Mouse (Mus musculus) left cerebral cortex, postnatal 10 days (tissue): ENCODE measurements around the gene Trp53bp1. TPM values are rescaled to one million over a fixed set of nuclear protein-coding genes. Genes with fewer than 3 reads are reported as not detected.

ENCODE experiments used
- DNase-seq, 2 experiments: peaks; one replicate each; pipeline ENCODE4 v3.0.0; 2021 to 2022; ENCODE audit warnings: low spot score in 2 of 2, mixed read lengths in 1 of 2; ENCODE audit errors: extremely low spot score in 1 of 2
- intact Hi-C: fragments of 180-260 bp; cut with DNase I; formaldehyde crosslinking; loops from one replicate; pipeline ENCODE4 v1.15.1; 2025
- total RNA-seq, 2 experiments: library from RNA; stranded (reverse); gene quantifications; 2 replicates each; pipeline ENCODE4 v1.2.3; 2021

Gene Trp53bp1
- 100 to 1,000 TPM; 173 to 183 TPM for total RNA-seq

- intact Hi-C loops, result no loop called here
- peak; percentile 96 for DNase-seq
Observed at GRCm38 (mm10) chr2:121271236-121271927, at the start of gene Trp53bp1. Gene Trp53bp1, minus strand, starts transcription at chr2:121271407.

GRCm38 (mm10) chr2:121316278-121316677, 45.1 kb upstream of the Trp53bp1 start:
- intact Hi-C loops, result no loop called here
- DNase-seq, result no peak

- DNase-seq, result peak in 1 of 2 experiments; percentile 59
Observed at GRCm38 (mm10) chr2:121308997-121309416, 37.8 kb upstream of the Trp53bp1 start.

GRCm38 (mm10) chr2:121300036-121300435, 28.8 kb upstream of the Trp53bp1 start:
- DNase-seq, result no peak
- intact Hi-C loops, result no loop called here

More at GRCm38 (mm10) chr2:121308997-121309416, 37.8 kb upstream of the Trp53bp1 start:
- intact Hi-C loops, result no loop called here

GRCm38 (mm10) chr2:121299471-121299870, 28.3 kb upstream of the Trp53bp1 start:
- DNase-seq, result no peak
- intact Hi-C loops, result loop anchor here (5.0 kb wide), 1 partner anchor 102 kb away; no protein-coding TSS in a partner anchor

GRCm38 (mm10) chr2:121298131-121298530, 26.9 kb upstream of the Trp53bp1 start:
- intact Hi-C loops, result loop anchor here (5.0 kb wide), 1 partner anchor 101 kb away; no protein-coding TSS in a partner anchor
- no peak for DNase-seq

GRCm38 (mm10) chr2:121297701-121298100, 26.5 kb upstream of the Trp53bp1 start:
- DNase-seq, result no peak
- intact Hi-C loops, result loop anchor here (5.0 kb wide), 1 partner anchor 100 kb away; no protein-coding TSS in a partner anchor

GRCm38 (mm10) chr2:121296754-121297231, 25.6 kb upstream of the Trp53bp1 start:
- intact Hi-C loops, result loop anchor here (5.0 kb wide), 1 partner anchor 99 kb away; no protein-coding TSS in a partner anchor
- DNase-seq, result no peak

GRCm38 (mm10) chr2:121295608-121296571, 24.7 kb upstream of the Trp53bp1 start:
- peak; percentile 48 to 66 for DNase-seq
- intact Hi-C loops, result loop anchor here (5.0 kb wide), 1 partner anchor 99 kb away; no protein-coding TSS in a partner anchor

GRCm38 (mm10) chr2:121294753-121295607, 23.8 kb upstream of the Trp53bp1 start:
- intact Hi-C loops, result loop anchor here (5.0 kb wide), 1 partner anchor 98 kb away; no protein-coding TSS in a partner anchor
- peak; percentile 77 to 88 for DNase-seq

GRCm38 (mm10) chr2:121294182-121294581, 23.0 kb upstream of the Trp53bp1 start:
- intact Hi-C loops, result no loop called here
- peak; percentile 5 to 73 for DNase-seq

- no peak for DNase-seq
- intact Hi-C loops, result no loop called here
Observed at GRCm38 (mm10) chr2:121292316-121293013, 21.3 kb upstream of the Trp53bp1 start.

GRCm38 (mm10) chr2:121289730-121290540, 18.7 kb upstream of the Trp53bp1 start:
- no peak for DNase-seq
- intact Hi-C loops, result no loop called here

GRCm38 (mm10) chr2:121288901-121289729, 17.9 kb upstream of the Trp53bp1 start, which contains the start of gene Map1a:
Gene Map1a, plus strand, starts transcription at chr2:121289600.
- intact Hi-C loops, result no loop called here
- DNase-seq, result peak; percentile 97 to 98

GRCm38 (mm10) chr2:121287850-121288249, 16.6 kb upstream of the Trp53bp1 start:
- intact Hi-C loops, result no loop called here
- DNase-seq, result no peak

GRCm38 (mm10) chr2:121271928-121272516, 815 bp upstream of the Trp53bp1 start:
- peak in 1 of 2 experiments; percentile 58 for DNase-seq
- intact Hi-C loops, result no loop called here
